Mouse (Mus musculus): ENCODE results near the gene 2310061I04Rik. TPM values are rescaled to one million over a fixed set of nuclear protein-coding genes. Genes with fewer than 3 reads are reported as not detected.
A peak's percentile ranks its signal among the peaks of the same experiment; 100 is the strongest.

The 2310061I04Rik gene
- polyA plus RNA-seq, 1 experiment from 2014 or later, result 26.2 TPM

DNA sequence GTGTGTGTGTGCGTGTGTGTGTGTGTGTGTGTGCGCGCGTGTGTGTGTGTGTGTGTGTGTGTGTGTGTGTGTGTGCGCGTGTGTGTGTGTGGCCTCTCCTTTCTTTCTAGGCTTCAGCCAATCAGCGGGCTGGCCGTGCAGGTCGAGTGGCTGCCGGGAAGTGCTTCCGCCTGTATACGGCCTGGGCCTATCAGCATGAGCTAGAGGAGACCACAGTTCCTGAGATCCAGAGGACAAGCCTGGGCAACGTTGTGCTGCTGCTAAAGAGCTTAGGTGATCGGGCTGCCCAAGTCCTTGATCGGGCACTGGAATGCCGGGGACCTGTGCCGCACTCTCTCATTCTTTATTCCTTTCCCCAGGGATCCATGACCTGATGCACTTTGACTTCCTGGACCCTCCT lies 9.5 kb downstream of the 2310061I04Rik start:
- Histone ChIP-seq H3K4me3 (no peak overlapping the region), H3K27ac (ENCODE audit: poor library complexity, severe bottlenecking) (no peak overlapping the region), H3K27me3 (replicated peaks) (no peaks in the 10 kb centered on the region), H3K4me1 (replicated peaks) (no peaks in the 10 kb centered on the region), H3K36me3 (peaks cover 96% of the 10 kb centered on the region), H3K9ac (no peak overlapping the region), H3K9me3 (replicated peaks) (no peaks in the 10 kb centered on the region), H3K4me2 (no peak overlapping the region)
- 86% methylated on average over 13 of the region's 17 CpGs for WGBS
- ATAC-seq (ENCODE audit: insufficient number of reproducible peaks, low FRiP score), result no peak

DNA sequence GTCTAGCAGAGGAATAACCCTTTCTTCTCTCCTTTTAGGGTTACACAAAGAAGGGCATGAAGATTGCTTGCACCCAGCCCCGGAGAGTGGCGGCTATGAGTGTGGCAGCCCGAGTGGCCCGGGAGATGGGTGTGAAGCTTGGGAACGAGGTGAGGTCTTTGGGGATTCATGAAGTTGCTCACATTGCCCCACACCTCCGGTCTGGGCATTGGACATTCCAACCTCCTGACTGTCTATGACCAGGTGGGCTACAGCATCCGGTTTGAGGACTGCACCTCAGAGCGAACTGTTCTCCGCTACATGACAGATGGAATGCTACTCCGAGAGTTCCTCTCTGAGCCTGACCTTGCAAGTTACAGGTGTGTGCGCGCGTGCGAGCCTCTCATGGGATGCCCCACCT lies 13.5 kb downstream of the 2310061I04Rik start:
- H3K9ac ChIP-seq, result no peak overlapping the region
- H3K4me1 ChIP-seq (replicated peaks), result peaks cover 10% of the 10 kb centered on the region
- WGBS, result 91% methylated on average over 14 of the region's 14 CpGs
- H3K27ac ChIP-seq (ENCODE audit: poor library complexity, severe bottlenecking), result no peak overlapping the region
- no peak overlapping the region for H3K4me3 ChIP-seq
- H3K9me3 ChIP-seq (replicated peaks), result no peaks in the 10 kb centered on the region
- H3K27me3 ChIP-seq (replicated peaks), result no peaks in the 10 kb centered on the region
- ATAC-seq (ENCODE audit: insufficient number of reproducible peaks, low FRiP score), result no peak
- H3K4me2 ChIP-seq, result no peak overlapping the region
- H3K36me3 ChIP-seq, result peaks cover 74% of the 10 kb centered on the region

DNA sequence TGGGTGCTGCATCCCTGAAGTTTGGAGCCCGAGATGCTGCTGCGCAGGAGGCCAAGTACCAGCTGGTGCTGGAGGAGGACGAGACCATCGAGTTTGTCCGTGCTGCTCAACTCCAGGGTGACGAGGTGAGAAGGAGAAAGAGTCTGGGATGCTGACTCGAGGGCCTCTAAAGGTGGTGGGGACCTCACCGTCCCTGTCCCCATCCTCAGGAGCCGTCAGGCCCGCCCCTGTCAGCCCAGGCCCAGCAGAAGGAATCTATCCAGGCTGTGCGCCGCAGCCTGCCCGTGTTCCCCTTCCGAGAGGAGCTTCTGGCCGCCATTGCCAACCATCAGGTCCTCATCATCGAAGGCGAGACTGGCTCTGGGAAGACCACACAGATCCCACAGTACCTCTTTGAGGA lies 14.3 kb downstream of the 2310061I04Rik start:
- Histone ChIP-seq H3K36me3 (peaks cover 66% of the 10 kb centered on the region), H3K27me3 (replicated peaks) (no peaks in the 10 kb centered on the region), H3K4me2 (no peak overlapping the region), H3K9ac (no peak overlapping the region), H3K9me3 (replicated peaks) (no peaks in the 10 kb centered on the region), H3K4me3 (no peak overlapping the region), H3K27ac (ENCODE audit: poor library complexity, severe bottlenecking) (no peak overlapping the region), H3K4me1 (replicated peaks) (peaks cover 10% of the 10 kb centered on the region)
- WGBS, result 90% methylated on average over 17 of the region's 17 CpGs
- no peak for ATAC-seq (ENCODE audit: insufficient number of reproducible peaks, low FRiP score)

DNA sequence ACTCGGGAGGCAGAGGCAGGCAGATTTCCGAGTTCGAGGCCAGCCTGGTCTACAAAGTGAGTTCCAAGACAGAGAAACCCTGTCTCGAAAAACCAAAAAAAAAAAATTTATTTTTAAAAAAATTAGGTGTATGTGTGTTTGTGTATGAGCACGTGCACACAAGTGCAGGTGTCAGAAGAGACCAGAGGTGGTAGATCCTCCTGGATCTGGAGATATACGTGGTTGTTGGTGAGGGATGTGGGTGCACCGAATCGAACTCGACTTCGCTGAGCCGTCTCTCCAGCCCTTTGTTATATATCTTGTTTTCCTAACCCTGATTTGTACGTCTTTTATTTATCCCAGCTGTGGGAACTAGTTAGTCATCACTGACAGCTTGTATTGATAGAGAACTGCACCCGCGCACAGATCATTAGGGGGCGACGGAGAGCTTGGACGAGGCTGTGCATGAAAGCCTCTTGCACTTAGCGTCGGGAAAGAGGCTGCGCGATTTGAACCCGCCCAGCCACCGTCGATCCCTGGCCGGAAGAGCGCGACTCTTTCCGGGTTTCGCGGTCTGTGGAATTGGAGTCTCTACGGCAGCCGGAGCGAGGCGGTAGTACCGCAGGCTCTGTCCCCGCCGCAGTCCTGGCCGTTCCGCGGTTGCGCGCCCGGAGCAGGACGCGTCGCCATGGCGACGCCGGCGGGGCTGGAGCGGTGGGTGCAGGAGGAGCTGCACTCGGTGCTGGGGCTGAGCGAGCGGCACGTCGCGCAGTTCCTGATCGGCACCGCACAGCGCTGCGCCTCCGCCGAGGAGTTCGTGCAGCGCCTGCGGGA lies 17.8 kb downstream of the 2310061I04Rik start, which contains the start of gene Dhx16:
Dhx16 (plus strand) TSS at position 575 of the 813 bp plus-strand sequence.
- H3K4me3 ChIP-seq, result peak within 1 kb of the TSS; percentile 86
- H3K4me2 ChIP-seq, result peak within 1 kb of the TSS; percentile 79
- H3K9ac ChIP-seq, result peak within 1 kb of the TSS; percentile 87
- peaks cover 53% of the 10 kb centered on the region for H3K36me3 ChIP-seq
- ATAC-seq (ENCODE audit: insufficient number of reproducible peaks, low FRiP score), result peak; percentile 90
- peak within 1 kb of the TSS; percentile 19; the same call in 1 of the 2 replicates for H3K27ac ChIP-seq (ENCODE audit: poor library complexity, severe bottlenecking)
- peaks cover 10% of the 10 kb centered on the region for H3K4me1 ChIP-seq (replicated peaks)
- WGBS, result 5% methylated on average over 66 of the region's 66 CpGs
- H3K27me3 ChIP-seq (replicated peaks), result no peaks in the 10 kb centered on the region
- H3K9me3 ChIP-seq (replicated peaks), result no peaks in the 10 kb centered on the region

DNA sequence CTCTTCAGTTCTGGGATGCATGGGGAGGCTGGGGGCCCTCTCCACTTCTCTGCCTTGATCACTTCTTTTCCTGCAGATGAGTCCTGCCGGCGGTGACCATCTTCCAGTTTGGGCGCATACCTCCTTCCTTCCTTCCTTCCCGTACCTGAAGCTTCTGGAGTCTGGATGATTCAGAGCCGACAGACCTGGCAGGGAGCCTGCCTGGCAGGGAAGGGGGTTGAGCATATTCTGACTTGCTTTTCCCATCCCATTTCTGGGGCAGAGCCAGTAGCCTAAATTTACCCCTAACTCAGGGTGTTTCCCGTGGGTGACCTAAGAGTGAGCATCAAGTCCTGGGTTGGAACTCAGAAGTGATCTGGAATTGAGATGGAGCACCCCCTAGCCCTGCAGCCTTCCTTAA lies 22.5 kb downstream of the 2310061I04Rik start:
- Histone ChIP-seq H3K36me3 (peaks cover 45% of the 10 kb centered on the region), H3K9me3 (replicated peaks) (no peaks in the 10 kb centered on the region; the same call in 1 of the 2 replicates)
- 83% methylated on average over 6 of the region's 6 CpGs for WGBS

DNA sequence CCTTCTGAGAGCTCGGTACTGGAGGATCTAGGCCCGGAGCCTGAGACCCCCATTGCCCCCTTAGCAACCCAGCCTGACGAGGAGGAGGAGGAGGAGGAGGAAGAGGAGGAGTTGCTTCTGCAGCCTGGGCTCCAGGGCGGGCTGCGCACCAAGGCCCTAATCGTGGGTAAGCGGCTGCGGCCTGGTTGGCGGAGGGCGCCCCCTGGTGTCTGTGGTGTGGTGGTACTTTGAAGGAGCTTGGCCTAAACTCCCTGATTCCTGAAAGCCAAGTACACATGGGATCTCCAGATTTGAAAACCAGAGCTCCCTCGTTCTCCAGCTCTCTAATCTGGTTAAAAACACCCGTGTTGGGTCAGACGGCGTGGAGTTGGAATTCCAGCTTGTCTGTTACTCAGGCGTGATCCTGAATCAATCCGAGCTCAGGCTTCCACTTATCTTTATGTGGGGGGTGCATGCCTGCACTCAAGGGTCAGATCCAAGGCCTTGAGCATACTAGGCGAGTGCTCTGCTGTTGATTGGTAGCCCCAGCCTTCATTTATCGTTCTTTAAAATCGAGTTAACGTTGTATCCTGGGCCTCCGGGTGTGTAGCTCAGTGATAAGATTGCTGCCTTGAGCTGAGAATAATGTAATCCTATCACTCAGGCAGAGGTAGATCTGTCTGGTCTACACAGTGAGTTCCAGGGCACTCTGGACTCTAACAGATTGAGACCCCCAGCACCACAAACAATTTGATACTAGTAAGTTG lies 23.3 kb downstream of the 2310061I04Rik start:
- ATAC-seq (ENCODE audit: insufficient number of reproducible peaks, low FRiP score), result no peak

More for the DNA sequence above, 22.5 kb downstream of the 2310061I04Rik start:
- no peak for ATAC-seq (ENCODE audit: insufficient number of reproducible peaks, low FRiP score)
- Histone ChIP-seq H3K4me3 (no peak overlapping the region), H3K4me1 (replicated peaks) (peaks cover 31% of the 10 kb centered on the region), H3K27ac (ENCODE audit: poor library complexity, severe bottlenecking) (no peak overlapping the region), H3K27me3 (replicated peaks) (no peaks in the 10 kb centered on the region), H3K4me2 (no peak overlapping the region), H3K9ac (no peak overlapping the region)

DNA sequence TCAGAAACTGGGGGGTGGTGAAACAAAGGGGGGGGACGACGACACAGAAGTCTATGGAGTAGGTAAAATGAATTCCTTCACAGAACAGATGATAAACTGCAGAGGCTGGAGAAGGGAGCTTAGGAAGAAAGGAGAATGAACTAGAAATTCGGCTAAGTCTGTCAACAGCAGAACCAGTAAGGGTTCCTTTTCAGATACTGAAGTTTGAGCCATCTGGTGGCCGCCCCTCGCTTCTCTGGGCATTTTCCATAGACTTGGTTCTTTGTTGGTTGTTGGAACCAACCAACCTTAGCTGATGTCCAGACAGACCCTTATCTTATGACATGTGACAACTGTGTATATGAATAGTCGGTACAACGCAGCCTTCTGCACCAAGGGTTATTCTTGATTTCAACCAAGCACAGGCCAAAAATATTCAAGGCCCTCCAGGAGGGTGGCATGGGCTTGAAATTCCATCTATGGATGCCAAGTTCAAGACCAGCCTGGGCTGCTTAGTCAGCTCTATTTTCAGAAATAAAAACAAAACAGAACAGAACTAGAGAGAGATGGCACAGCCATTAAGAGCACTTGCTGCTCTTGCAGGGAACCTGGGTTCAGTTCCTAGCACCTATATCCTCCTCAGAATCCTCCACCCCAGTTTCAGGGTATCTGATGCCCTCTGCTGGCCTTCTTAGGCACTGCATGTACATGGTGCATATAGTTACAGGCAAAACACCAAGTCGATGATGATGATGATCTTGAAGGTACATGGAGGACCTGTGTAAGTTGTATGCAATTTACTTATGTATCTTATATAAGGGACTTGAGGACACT lies 26.1 kb downstream of the 2310061I04Rik start:
- WGBS, result 55% methylated on average over 8 of the region's 8 CpGs
- Histone ChIP-seq H3K9ac (peak overlapping the region; percentile 91), H3K4me3 (peak overlapping the region; percentile 78), H3K4me1 (replicated peaks) (peaks cover 58% of the 10 kb centered on the region), H3K4me2 (peak overlapping the region; percentile 94), H3K27ac (ENCODE audit: poor library complexity, severe bottlenecking) (peak overlapping the region; percentile 96), H3K9me3 (replicated peaks) (no peaks in the 10 kb centered on the region; the same call in 1 of the 2 replicates), H3K36me3 (peaks cover 39% of the 10 kb centered on the region), H3K27me3 (replicated peaks) (no peaks in the 10 kb centered on the region)
- no peak for ATAC-seq (ENCODE audit: insufficient number of reproducible peaks, low FRiP score)

More for the DNA sequence above, 23.3 kb downstream of the 2310061I04Rik start:
- peak overlapping the region; percentile 33 for H3K4me2 ChIP-seq
- H3K4me1 ChIP-seq (replicated peaks), result peaks cover 38% of the 10 kb centered on the region
- H3K4me3 ChIP-seq, result peak overlapping the region; percentile 14
- peaks cover 45% of the 10 kb centered on the region for H3K36me3 ChIP-seq
- no peaks in the 10 kb centered on the region; the same call in 1 of the 2 replicates for H3K9me3 ChIP-seq (replicated peaks)
- 22% methylated on average over 21 of the region's 21 CpGs for WGBS
- 0 out of 2 replicates have a peak overlapping the region, but pooled peaks have one; percentile 26 for H3K27ac ChIP-seq (ENCODE audit: poor library complexity, severe bottlenecking)
- peak overlapping the region; percentile 44 for H3K9ac ChIP-seq
- no peaks in the 10 kb centered on the region for H3K27me3 ChIP-seq (replicated peaks)

DNA sequence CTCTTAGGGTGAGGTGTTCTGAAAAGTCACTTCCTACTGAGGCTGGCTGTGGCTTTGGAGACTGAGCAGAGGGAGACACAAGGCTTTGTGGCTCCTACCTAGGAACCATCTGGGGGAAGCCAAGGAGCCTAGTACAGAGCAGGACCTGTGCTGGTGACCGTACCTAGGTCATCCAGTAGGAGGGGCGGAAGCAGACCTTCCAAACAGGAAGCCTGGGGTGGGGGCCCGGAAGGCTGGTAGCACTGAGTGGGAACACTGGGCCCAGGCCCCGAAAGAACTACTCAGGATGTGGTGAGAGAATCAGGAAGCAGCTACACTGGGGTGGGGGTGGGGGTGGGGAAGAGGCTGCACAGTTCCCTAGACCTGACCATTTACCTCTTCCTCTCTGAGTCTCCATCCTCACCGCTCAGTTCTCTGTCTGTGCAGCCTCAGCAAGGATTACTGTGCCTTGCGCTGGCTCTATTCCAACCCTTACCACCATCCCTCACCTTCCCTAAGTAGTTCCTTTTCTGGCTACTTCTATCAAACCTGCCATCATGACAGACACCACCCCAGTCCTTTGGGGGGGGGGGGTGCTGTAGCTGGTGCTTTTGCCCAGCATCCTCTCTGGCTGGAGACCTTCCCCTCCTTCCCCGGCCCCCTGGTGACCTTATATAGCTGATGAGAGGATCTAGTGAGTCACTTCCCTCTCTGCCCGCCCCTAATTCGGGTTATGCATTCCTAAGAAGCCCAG lies 26.9 kb downstream of the 2310061I04Rik start:
- ATAC-seq (ENCODE audit: insufficient number of reproducible peaks, low FRiP score), result peak; percentile 19; the same call in 1 of the 2 replicates
- Histone ChIP-seq H3K9ac (peak overlapping the region; percentile 91), H3K4me1 (replicated peaks) (peaks cover 58% of the 10 kb centered on the region), H3K4me2 (peak overlapping the region; percentile 94), H3K27ac (ENCODE audit: poor library complexity, severe bottlenecking) (peak overlapping the region; percentile 96), H3K4me3 (peak overlapping the region; percentile 78), H3K9me3 (replicated peaks) (no peaks in the 10 kb centered on the region; the same call in 1 of the 2 replicates), H3K27me3 (replicated peaks) (no peaks in the 10 kb centered on the region), H3K36me3 (peaks cover 34% of the 10 kb centered on the region)
- 34% methylated on average over 9 of the region's 9 CpGs for WGBS

DNA sequence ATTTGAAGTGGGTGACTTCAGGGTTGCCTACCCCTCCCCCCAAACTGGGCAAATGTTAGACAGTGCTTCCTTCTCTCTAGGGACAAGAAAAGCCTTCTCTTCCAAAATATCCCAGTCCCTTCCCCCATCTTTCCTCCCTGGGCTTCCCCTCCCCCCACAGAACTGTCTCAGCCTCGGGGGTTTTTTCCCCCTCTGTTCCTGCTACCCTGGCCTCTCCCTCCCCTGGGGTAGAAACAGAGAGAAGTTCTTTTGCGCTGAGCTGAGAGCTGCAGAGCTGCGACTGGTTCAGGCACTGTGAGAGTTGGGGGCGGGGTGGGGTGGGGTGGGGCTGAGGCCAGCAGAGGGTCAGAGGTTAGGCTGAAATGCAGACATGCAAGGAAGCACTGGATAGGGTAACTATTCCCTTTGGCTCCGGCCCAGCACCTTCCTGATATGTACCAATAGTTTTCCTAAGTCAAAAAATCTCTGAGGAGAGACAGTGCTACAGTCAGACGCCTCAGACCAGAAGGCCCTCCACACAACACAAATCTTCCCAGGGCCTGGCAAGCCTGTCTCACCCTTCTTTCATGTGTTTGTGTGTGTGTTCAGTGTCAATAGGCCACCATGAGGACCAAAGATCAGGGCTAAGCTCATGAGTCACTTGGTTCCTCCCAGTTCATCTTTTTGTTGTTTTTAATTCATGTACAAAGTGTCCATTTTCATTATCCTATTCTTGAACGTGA lies 27.7 kb downstream of the 2310061I04Rik start:
- no peaks in the 10 kb centered on the region for H3K27me3 ChIP-seq (replicated peaks)
- H3K4me2 ChIP-seq, result peak overlapping the region; percentile 94
- no peaks in the 10 kb centered on the region; the same call in 1 of the 2 replicates for H3K9me3 ChIP-seq (replicated peaks)
- H3K36me3 ChIP-seq, result peaks cover 26% of the 10 kb centered on the region
- H3K4me3 ChIP-seq, result peak overlapping the region; percentile 78
- H3K4me1 ChIP-seq (replicated peaks), result peaks cover 66% of the 10 kb centered on the region
- peak overlapping the region; percentile 96 for H3K27ac ChIP-seq (ENCODE audit: poor library complexity, severe bottlenecking)
- H3K9ac ChIP-seq, result peak overlapping the region; percentile 91
- ATAC-seq (ENCODE audit: insufficient number of reproducible peaks, low FRiP score), result peak; percentile 18; the same call in 1 of the 2 replicates
- 4% methylated on average over 7 of the region's 7 CpGs for WGBS
